Mouse (Mus musculus) cerebellum, postnatal 10 days (tissue): Measurements from ENCODE around the gene Tox3.

Experiments
- DNase-seq, 2 experiments: peaks; one replicate each; pipeline ENCODE4 v3.0.0; 2021; ENCODE audit warnings: mixed read lengths in 2 of 2

The Tox3 gene

DNA sequence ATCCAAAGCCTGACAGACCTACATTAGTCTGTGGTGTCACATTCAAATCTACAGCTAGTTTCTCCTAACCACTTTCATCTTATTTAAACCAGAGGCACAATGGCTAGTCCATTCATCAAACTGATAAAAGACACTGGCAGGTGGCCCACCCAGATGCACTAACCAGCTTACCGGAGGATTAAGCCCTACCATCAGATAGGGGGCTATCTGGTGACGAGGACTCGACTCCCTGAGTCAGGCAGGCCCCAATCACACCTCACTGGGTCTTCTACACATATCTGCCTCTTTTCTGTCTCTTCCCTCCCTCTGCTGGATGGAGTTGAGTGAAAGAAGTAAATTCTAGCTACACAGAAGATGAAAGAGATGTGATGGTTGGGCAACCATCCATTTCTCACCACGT is 24.3 kb downstream of the Tox3 start:
- DNase-seq = peak; percentile 17 to 27

DNA sequence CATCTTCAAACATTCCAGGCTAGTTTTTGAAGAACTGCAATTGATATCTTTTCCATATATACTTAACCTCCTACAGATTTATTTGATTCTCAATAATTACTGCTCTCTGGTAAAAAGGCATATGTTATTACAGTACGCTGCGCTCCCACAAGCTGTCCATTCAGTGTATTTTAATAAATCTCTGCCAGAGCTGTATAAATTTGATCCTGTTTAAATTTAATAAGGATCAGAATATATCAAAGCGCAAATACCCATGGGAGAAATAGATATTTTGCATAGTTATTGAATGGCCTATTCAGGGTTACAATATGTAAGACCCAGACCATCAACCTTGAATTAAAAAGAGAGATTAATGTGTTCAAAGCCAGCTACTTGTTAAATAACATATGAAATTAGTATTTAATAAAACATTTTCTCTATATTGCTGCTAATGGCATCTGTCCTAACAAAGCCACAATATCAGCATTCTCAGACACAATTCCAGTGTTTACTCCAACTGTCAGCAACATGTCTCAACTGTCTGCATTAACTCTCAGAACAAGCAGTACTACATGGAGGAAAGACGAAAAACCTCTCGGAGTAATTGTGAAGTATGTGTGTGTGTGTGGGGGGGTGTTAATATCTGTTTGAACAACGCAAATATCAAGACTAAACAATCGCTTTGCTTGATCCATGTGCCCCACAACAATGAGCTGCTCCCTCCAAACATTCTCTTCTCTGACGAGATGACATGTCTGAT is 25.3 kb downstream of the Tox3 start:
- DNase-seq = no peak

DNA sequence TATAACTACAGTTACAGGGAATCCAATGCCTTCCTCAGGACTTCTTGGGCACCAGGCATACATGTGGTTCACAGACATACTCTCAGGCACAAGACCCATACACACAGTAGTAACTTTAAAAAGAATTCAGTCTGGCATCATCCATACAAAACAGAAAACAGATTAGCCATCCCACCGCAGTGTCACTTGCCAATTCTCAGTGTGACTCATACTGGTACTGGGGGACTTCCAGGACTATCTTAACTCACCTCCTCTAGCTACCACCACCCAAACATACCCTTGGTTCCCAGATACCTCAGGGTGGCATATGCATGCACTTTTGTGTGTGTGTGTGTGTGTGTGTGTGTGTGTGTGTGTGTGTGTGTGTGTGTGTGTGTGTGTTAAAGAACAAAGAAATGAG is 26.9 kb downstream of the Tox3 start:
- no peak for DNase-seq

DNA sequence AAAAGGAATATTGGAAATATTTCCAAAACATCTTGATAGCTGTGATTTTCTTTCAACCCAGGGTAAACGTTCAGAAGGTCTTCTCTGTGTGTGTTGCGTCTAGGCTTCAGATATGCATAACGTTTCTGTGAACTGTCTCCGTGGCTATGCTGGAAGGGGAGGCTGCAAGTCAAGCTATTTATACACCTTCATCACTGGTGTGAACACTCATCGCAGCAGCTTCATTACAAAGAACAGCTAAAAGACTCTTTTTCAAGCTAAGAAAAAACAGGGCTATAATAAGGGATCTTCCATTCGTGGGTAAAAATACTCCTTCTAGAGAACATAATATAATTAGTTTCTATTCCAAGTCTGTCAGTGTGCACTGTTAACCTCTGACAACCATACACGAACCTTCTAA is 33.8 kb downstream of the Tox3 start:
- DNase-seq = no peak

DNA sequence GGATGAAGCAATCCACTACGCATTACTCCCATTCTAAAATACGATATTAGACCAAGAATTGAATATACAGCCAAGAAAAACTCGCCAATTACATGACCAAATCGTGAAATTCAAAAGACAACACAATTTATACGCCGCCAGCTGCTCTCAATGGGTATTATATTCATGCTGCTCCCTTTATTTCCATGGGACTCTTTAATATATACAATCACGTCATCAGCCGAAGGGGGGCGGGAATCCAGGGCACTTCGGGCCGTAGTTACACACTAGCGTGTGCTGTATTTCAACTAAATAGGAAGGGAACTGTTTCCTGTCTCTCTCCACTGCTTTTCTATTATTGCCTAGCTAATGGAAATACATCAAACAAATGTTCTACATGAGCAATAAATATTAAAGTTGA is 45.2 kb downstream of the Tox3 start:
- no peak for DNase-seq

DNA sequence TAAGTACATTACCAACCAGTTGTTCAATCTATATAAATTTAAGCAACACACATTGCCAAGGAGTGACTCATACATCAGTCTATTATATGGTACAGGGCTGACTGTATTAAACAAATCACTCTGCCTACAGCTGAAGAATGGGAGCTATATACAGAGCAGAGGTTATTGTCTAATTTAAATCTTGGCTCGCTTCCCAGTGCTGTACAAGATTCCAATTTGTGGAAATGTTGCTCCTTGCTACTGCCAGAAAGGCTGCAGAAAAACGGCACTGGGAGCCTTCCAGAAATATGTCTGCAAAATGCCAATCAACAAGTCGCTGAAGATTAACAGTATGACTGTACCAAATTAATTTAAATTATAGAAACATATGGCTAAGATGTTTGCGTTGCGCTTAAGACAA is 45.9 kb downstream of the Tox3 start:
- DNase-seq = peak; percentile 66 to 73

DNA sequence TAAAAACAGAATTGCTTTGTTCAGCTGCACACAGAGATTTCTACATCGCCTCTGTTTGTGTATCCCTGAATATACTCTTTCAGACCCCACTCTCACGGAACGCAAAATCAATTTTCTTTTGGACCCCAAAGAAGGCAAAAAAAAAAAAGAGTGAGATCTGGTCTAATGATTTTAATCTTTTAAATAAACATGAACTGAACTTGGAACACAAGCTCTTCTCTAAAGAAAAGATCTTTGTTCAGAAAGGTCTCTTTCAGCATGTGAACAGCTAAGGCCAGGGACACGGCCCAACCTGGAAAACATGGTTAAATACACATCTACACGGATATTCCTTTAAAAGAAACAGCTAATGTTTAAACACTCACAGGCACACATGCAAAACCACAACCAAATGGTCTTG is 46.6 kb downstream of the Tox3 start:
- no peak for DNase-seq

DNA sequence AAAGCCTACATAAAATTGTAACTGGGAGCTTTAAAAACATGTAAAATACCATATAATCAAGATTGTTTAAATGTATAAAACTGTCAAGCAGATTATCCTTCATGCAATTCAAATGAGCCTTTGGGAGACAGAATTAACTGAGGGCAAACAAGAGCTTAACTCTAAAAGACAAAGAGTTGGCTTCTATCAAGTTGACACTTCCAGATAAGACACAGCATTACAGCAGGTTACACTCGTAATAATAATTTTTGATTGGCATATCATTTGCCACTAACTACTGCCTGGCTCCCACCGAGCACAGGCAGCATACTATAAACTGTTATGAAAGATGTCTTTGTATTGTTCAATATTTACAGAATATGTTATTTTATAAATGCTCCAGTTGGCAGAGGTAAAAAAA is 47.2 kb downstream of the Tox3 start:
- DNase-seq = no peak

DNA sequence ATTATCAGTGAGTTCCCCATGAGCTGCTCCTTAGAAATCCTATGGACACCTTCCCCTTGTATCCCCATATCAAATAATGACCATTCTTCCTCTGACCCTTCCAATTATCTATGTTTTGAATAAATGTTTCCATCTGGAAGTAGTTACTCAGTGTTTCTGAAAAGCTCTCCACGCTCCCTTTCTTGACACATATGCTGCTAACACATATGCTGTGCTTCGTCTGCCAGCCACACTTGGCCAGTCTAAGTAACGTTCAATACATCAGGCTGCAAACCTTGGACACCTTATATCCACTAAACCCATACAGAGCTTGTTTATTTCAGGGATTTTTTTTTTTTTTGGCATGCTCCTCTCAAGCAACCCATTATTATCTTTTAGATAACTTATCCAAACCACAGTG is 54.1 kb downstream of the Tox3 start:
- DNase-seq = no peak

DNA sequence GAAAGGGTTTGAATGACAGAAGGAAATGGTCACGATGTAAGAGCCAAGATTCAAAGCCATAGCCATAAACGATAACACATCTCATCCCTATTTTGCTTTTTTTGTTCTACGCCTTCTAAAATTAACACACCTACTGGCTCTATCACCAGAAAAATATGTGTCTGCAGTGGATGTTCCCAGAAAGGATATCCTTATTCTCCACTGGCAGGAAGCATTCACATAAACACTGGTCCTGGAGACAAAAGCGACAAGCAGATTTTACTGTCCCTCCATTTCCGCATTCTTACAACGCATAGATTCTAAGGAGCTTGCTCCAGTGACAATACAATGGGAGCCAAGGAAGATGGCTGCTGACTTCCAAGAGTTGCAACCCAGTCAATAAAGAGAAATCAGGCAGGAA is 57.3 kb downstream of the Tox3 start:
- DNase-seq = no peak

DNA sequence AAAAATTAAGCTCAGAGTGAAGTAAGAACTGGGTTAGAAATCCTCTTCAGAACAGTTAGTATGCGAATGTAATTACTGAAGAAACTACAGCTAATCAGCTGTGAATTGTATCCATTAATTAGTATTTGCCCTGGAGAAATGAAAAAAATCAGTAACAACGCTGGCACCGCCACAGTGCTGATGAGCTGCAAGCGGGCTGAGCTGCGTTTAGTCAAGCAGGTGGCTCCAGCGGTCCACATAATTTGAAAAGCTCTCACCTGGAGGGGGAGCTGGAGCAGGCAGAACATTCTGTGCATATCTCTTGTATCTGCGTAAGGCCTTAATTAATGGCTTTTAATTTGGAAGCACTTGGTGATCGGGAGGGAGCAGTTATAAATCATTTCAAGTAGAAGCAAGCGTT is 71.4 kb downstream of the Tox3 start:
- DNase-seq = peak; percentile 43 to 46

DNA sequence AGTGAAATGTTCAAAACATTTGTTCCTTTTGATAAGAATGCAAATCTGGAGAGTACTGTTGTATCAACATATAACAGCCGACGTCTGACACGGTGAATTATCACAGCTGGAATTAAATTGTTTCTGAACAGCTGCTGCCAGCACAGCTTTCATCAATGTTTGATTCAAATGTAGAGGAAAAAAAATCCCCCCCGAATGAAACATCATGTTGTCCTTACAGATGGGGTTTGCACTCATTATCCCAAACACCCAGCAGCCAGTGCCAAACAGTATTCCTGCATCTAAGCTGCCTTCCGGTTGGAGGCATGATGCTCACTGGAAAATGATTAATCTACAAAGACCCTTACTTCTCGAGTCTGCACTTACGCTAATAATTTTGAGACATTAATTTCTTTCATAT is 75.0 kb downstream of the Tox3 start:
- DNase-seq = peak; percentile 10 to 16

DNA sequence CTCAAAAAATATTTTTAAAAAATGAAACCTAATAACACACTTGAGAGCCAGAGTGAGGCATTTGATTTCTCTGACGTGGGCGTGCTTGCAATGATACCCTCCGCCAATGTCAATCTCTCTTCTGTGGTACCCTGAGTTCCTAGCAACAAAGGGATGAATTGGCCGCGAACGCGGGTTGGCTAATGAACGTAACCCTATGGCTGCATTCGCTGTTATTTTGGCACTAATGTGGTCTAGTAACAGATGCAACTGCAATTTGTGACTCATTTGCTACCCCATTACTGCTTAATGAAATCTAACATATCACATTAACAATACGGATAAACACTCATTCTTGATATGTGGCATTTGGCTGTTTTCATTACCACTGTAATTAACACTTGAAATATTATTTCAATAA is 76.2 kb downstream of the Tox3 start:
- peak; percentile 51 to 62 for DNase-seq

DNA sequence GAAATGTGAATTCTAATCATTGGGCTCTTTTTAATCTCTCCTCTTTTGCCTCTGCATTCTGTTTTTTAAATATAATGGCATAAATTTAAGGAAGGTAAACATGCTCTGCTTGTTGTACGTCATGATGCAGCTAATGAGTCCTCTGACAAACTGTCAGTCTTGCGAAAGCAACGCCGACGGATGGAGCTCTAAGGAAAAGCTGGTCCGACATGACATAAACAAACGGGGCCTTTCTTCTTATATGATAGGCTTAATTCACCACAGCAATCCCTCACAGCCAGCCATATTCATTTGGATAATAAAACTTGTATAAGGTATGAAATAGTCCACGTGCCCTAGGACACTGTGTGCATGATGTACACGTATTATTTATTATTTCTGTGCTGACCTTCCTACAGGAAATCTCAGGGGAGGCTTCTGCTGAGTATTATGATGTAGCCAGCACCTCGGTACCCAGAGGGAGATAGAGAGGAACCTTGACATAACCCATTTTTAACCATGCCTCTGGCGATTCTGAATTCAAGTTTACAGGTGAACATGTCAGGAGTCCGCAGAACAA is 80.4 kb downstream of the Tox3 start:
- DNase-seq = no peak

DNA sequence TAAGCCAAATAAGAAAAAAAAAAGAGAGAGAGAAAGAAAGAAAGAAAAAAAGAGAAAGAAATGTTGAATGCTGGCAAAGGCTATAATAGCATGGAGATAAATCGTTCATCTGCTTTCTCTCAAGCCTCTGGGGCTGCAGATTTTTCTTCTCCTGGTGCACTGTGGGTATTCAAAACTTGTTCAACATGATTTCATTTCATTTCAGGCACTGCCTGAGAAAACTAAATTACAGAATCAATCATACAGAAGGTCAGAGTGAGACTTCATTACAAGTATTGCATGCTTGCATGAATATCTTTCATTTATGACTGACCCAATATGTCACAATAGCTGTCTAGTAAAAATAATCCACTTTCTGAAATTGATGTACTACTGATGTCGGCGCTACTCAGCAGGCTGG is 81.2 kb downstream of the Tox3 start:
- no peak for DNase-seq

DNA sequence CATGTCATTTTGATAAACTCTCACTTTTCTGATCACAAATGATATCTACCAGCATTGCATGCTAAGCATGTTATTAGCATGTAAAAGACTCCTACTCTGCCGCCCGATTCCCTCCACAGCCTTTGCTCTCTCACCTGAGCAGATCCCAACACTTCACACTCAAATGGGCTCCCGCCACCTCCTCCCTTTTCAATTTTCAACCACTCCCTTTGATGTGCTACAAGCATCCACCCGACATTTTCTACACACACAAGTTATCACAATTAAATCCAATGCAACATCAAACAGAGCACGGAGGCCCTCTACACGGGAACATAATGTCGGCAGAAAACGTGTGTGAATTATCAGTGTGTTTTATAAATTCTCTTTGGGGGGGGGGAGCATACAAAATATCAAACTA is 81.9 kb downstream of the Tox3 start:
- no peak for DNase-seq

DNA sequence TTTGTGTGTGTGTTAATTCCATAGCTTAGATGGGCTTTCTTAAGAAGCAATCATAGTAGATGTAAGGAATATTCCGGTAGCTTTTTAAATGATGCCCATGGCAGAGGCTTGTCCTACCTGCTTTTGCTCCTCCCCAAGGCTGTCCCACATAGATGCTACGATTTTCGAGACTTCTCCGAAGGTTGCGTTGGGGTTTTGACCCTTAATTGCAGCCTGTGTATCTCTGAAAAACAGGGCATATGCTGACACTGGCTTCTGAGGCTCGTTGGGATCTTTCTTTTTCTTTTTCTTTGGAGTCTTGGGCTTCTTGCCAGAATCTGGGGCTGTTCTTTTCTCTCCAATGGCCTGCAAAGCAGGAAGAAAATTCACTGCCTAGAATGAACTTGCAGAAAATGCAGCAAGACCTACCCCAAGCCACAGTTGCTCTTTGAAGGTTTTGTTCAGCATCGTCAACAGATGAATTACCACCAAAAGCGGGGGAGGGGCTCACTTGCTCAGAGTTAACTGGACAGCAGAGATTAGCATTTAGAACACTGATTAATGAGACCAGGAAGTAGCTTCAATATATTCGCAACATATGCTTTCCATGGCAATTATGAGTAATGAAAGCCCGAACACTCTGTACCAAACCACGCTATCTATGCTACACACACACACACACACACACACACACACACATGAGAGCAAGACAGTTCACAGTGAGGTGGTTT is 93.8 kb downstream of the Tox3 start:
- peak; percentile 47 to 48 for DNase-seq

DNA sequence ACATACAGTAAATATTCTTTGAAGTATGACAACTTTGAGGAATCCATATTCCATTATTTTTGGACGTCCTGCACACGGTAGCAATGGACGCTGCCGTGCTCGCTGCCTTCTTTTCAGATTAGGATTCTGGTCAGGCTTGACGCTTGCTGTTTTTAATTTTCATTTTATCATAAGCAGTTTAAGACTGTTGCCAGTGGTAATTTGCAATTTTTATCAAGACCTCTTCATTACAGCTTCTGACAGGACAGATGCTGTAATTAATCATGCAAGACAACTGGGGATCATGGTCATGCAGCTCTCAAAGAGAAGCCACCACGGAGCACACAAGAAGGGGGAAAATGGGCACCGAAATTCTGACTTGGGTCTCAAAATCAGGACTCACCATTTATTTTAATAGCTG is 101.8 kb downstream of the Tox3 start:
- DNase-seq = peak in 1 of 2 experiments; percentile 23

DNA sequence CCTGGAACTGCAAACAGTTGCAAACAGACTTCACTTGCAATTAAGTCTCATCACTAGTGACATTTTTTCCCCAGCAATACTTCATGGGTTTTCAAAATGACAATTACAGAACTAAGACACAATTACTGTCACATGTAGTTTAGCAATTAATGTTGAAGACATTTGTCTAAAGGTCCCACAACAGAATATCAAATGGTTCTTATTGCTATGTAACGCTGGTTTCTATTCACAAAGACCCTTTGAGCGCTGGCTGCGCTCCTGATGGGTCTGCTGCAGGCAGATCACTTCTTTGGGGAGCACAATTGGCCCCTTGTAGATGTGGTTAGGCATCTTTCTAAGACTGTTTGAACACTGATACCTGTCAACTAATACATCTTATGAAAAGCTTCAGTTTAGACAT is 102.3 kb downstream of the Tox3 start:
- DNase-seq = peak; percentile 38 to 42

DNA sequence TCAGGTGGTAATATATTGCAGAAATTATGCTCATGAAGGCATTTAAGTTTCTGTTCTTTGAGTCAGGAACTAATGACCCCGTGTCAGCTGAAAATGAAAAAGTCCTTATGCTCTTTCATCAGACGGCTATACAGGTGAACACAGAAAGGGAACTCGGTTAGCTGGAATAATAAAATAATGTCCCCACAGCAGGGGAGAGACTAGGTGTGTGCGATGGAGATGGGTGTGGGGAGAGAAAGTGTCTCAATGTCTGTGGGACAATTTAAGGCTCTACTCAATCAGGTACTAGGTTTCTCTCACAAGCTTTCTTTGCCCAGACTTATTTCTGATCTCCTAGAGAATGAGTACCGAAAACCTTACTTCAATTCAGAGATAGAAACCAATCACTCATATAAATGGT is 103.0 kb downstream of the Tox3 start:
- no peak for DNase-seq

DNA sequence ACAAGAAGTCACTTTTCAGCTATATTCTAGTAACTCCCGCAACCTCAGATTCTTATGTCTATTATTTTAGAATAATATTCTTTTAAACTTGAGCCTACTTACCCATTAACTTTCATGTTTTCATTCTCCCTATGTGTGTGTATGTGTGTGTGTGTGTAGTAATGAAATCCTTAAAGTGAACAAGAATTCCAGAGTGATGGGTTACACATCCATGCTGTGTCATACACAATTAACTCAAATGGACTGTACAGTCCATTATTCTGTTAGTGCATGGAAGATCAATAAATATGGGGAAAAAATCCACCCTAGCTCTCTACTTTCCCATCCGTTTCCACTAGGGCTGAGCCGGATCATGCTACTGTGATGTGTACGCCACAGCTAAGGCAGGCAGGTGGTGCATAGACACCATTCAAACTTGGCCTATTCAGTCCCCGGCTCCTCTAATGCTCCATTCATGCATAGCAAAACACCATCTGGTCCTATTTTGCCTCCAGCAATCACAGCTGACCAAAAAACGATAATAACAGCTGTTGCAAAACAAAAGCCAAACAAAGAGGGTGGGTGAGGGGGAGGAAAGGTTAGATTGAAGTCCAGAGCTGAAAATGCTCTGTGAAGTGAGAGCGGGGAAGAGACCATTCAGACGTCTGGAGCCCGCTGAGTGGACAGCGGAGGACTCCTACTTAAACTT is 103.5 kb downstream of the Tox3 start:
- peak; percentile 88 to 89 for DNase-seq

DNA sequence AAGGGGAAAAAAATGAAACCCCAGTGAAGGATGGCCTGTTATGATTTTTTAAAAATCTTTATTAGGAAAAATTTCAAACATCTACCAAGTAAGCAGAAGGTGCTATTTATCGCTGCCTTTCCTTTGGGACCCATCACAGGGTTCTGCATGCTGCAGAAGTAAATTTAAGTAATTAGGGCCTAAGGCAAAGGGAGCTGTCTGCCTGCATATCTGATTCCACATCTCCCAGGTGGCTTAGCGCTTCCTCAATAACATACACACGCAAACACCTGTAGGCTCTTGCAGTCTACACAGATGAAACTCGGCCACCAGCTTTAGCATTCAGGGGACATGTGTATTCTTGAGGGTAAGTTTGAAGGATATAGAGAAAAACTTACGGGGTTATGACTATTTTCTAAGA is 104.2 kb downstream of the Tox3 start:
- peak in 1 of 2 experiments; percentile 7 for DNase-seq

DNA sequence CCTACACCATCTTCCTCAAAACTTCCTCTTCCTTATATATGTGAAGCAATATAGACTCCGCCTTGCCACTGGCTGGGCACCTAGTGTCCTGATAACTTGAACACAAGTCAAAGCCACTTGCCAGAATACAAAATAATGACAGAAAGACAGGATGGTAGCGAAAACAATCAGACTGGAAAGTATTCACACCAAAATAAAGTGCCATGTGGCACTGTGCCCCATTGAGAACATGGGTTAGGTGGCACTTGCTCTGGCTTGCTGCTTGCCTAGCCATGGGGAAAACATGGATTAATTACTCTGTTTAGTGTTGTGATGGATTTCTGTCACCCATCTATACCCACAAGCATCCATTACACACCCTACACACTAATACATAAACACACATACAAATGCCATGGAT is 105.8 kb downstream of the Tox3 start:
- DNase-seq = peak; percentile 50 to 63

DNA sequence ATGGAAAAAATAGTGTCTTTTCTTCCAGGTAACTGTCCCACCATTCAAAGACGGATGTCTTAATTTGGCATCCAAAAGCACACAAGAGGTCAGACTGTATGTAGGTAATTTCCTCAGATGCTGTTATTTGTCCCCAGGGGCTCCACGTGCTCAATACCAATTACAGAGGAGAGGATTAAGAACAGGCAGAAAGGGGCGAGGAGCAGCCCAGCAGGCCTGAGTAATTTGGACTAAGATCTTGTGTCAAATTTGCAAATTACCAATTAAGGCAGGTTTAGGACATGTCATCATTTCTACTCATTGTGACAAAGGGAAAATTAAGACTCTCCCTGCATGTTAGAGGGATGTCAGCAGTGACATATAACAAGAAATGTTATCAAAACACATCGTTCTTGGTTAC is 106.7 kb downstream of the Tox3 start:
- DNase-seq = peak in 1 of 2 experiments; percentile 15
